Mouse (Mus musculus) heart, postnatal 0 days (tissue): ENCODE data around the gene Celf2. TPM values are rescaled to one million over a fixed set of nuclear protein-coding genes. Genes with fewer than 3 reads are reported as not detected.

Experiments
- ATAC-seq: fragments of 200-750 bp; cut with Nextera tagmentation; 2 replicates; pipeline ENCODE4 v1.8.0; 2017; ENCODE audit warnings: low read depth, moderate number of reproducible peaks, moderate library complexity; ENCODE audit not compliant: insufficient read depth
- DNase-seq: peaks from one replicate; pipeline ENCODE4 v3.0.0-alpha.2; 2016; ENCODE audit warnings: low spot score
- H3K27ac ChIP-seq: fragments of 300-500 bp; sonication (generic); 2 replicates; pipeline ENCODE4 v1.5.1; 2014; ENCODE audit warnings: low read depth, mild to moderate bottlenecking
- H3K27me3 ChIP-seq: fragments of 300-500 bp; sonication (generic); 2 replicates; pipeline ENCODE4 v1.6.1; 2014; ENCODE audit warnings: low read length, mixed read lengths; ENCODE audit not compliant: control insufficient read depth, insufficient read depth
- H3K36me3 ChIP-seq: fragments of 300-500 bp; sonication (generic); replicated peaks from 2 replicates; pipeline ENCODE4 v1.6.1; 2014; ENCODE audit warnings: low read length, mixed read lengths; ENCODE audit not compliant: control insufficient read depth, insufficient read depth
- H3K4me1 ChIP-seq: fragments of 300-500 bp; sonication (generic); 2 replicates; pipeline ENCODE4 v1.6.1; 2014; ENCODE audit warnings: antibody characterized with exemption; ENCODE audit not compliant: control insufficient read depth, insufficient read depth
- H3K4me2 ChIP-seq: fragments of 300-500 bp; sonication (generic); 2 replicates; pipeline ENCODE4 v1.6.1; 2014; ENCODE audit warnings: low read depth, mild to moderate bottlenecking, low read length, moderate library complexity
- H3K4me3 ChIP-seq: fragments of 300-500 bp; sonication (generic); 2 replicates; pipeline ENCODE4 v1.5.1; 2014; ENCODE audit warnings: low read depth, low read length
- H3K9ac ChIP-seq: fragments of 300-500 bp; sonication (generic); replicated peaks from 2 replicates; pipeline ENCODE4 v1.6.1; 2014; ENCODE audit warnings: low read depth, low read length, mixed read lengths
- H3K9me3 ChIP-seq: fragments of 300-500 bp; sonication (generic); replicated peaks from 2 replicates; pipeline ENCODE4 v1.6.1; 2016; ENCODE audit warnings: low read length; ENCODE audit not compliant: control insufficient read depth
- CTCF ChIP-seq: IDR thresholded peaks from 2 replicates; pipeline ENCODE4 v1.5.1; 2016; ENCODE audit warnings: antibody characterized with exemption, control low read depth, low read depth
- EP300 ChIP-seq: IDR thresholded peaks from 2 replicates; pipeline ENCODE4 v1.6.1; 2016; ENCODE audit warnings: antibody characterized with exemption, low read depth
- WGBS: fragments of 180-500 bp; shearing (Covaris S2); extraction: QIAGEN DNeasy Blood & Tissue Kit; methylation state at CpG from one replicate; pipeline ENCODE4 v1.1.7; 2014; 5-methylcytosine and 5-hydroxymethylcytosine counted together
- polyA plus RNA-seq: library from polyadenylated mRNA; unstranded; fragments of >200 nt; fragmentation: Nextera tagmentation; extraction: Ambion mirVana; gene quantifications from 2 replicates; pipeline ENCODE4 v1.2.1, GENCODE M21; 2015
- total RNA-seq: library from RNA; depleted of rRNA; stranded (reverse); fragments of >200 nt; gene quantifications from 2 replicates; pipeline ENCODE4 v1.2.3, GENCODE M21; 2014; ENCODE audit warnings: low replicate concordance

The Celf2 gene
- total and polyA plus RNA-seq, 2 experiments from 2014 or later = 47.6 to 64.9 TPM

DNA sequence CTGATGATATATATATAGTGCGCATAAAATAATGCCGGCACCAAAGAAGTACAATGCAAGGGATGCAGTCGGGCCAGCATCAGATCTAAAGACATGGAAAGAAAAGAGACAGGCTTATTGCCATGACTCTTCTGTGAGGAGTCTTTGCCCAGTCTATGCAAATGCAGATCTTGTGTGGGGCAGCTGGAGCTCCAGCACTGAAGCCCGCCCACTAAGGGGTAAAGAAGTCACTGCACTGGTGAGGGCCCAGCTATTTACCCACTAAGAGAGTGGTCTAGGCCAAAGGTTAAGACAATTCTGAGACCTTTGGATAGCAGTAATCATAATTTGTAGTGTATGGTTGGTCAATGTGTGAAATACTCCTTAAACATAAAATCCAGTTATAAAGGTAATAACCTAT lies 643.6 kb downstream of the Celf2 start:
- Histone ChIP-seq H3K9me3 (no peaks in the 10 kb centered on the region), H3K27ac (no peak overlapping the region), H3K4me3 (no peak overlapping the region), H3K9ac (no peak overlapping the region), H3K4me2 (no peak overlapping the region), H3K36me3 (no peaks in the 10 kb centered on the region), H3K27me3 (no peaks in the 10 kb centered on the region), H3K4me1 (peaks cover under 1% of the 10 kb centered on the region; the same call in 1 of the 2 replicates)
- DNase-seq (no peak), ATAC-seq (no peak)
- 89% methylated on average over 4 of the region's 4 CpGs for WGBS
- TF ChIP-seq EP300 (no peak), CTCF (no peak)

DNA sequence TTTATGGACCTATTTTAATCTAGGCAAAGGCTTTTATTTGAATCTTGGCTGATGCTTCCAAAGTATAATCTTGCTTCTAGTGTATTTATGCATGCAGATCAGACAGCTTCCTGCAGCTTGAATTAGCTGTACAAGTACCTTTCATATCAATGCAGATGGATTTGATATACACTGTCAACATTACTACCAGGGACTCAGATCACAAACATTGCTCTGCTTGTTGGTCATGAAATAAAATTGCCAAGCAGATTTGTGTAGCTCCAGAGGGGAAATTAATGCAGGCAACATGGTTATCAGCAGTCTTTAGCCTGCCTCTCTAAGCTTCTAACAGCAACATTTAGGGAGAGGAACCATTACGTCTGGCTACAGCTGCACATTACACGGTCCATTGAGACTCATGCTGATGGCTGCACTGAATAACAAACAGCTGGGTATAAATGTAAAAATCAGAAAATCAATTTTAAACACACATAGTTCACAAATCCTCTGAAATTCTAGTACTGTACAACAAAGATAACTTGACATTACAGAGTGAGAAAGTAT lies 659.2 kb downstream of the Celf2 start:
- H3K27me3 ChIP-seq = no peaks in the 10 kb centered on the region
- H3K9me3 ChIP-seq = no peaks in the 10 kb centered on the region
- H3K4me1 ChIP-seq = no peaks in the 10 kb centered on the region
- H3K4me3 ChIP-seq = no peak overlapping the region
- ATAC-seq = no peak
- H3K4me2 ChIP-seq = no peak overlapping the region
- 66% methylated on average over 2 of the region's 2 CpGs for WGBS
- no peaks in the 10 kb centered on the region for H3K36me3 ChIP-seq
- H3K27ac ChIP-seq = no peak overlapping the region
- TF ChIP-seq EP300 (no peak), CTCF (no peak)
- no peak overlapping the region for H3K9ac ChIP-seq
- no peak for DNase-seq

DNA sequence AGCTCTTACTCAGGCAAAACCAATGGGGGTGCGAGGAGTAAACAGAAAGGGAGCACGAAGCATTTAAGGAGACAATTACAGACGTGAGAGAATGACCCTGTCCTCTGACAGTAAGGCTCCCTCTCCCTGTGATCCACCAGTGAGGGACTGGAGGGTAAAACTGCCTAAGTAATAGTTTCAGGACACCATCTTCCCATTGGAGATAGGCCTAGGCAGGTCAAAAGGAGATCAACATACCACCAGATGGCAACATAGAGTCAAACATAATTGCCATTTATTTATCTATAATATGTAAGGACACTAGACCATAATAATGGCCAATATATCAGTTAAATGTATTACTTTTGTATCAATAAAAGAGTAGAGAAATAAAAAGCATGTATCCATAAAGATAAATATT lies 660.0 kb downstream of the Celf2 start:
- 47% methylated on average over 3 of the region's 3 CpGs for WGBS
- Histone ChIP-seq H3K9ac (no peak overlapping the region), H3K4me3 (no peak overlapping the region), H3K27me3 (no peaks in the 10 kb centered on the region), H3K4me2 (no peak overlapping the region), H3K9me3 (no peaks in the 10 kb centered on the region), H3K27ac (no peak overlapping the region), H3K36me3 (no peaks in the 10 kb centered on the region), H3K4me1 (no peaks in the 10 kb centered on the region)
- no peak for ATAC-seq
- no peak for DNase-seq
- TF ChIP-seq CTCF (peak; percentile 44), EP300 (no peak)

DNA sequence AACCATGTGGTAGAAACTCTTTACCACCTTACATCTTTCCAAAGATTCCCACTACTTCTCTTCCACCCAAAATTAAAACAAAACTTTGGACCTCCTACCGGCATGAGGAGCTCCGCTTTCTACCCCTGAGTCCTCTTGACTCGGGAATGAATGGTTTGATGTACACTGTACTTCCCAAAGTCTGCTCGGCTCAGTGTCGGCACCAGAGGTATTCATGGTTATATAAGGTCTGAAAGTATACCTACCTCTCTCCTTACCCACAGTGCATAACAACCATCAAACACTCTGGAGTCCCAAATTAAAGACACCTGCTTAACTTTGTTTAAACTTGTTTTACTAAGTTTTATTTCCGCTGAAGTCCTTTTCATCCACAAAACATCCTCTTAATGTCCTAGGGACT lies 679.3 kb downstream of the Celf2 start:
- Histone ChIP-seq H3K9ac (no peak overlapping the region), H3K36me3 (no peaks in the 10 kb centered on the region), H3K4me1 (no peaks in the 10 kb centered on the region), H3K27ac (no peak overlapping the region), H3K4me3 (no peak overlapping the region), H3K4me2 (no peak overlapping the region), H3K27me3 (no peaks in the 10 kb centered on the region), H3K9me3 (no peaks in the 10 kb centered on the region)
- 90% methylated on average over 6 of the region's 6 CpGs for WGBS
- ATAC-seq (no peak), DNase-seq (no peak)
- TF ChIP-seq CTCF = no peak
- no peak for TF ChIP-seq EP300

DNA sequence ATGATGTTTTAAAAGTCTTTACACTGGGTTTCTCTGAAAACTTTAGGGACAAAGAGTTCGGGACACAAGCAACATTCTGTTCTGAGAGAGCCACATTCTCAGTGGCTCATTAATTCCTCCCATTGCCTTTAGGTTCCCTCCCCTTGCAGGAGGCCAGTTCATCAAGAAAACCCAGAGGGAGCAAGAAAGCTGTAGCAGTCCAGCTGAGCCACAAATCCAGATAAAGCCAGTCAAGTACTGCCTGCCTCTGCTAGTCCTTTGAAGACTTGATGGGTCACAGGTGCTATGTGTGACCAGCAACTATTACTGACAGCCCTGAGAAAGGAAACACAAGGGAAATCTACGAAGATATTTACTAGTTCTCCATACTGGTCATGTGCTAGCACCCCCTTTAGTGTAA lies 681.8 kb downstream of the Celf2 start:
- Histone ChIP-seq H3K4me3 (no peak overlapping the region), H3K36me3 (no peaks in the 10 kb centered on the region), H3K9ac (no peak overlapping the region), H3K27ac (no peak overlapping the region), H3K4me1 (no peaks in the 10 kb centered on the region), H3K9me3 (no peaks in the 10 kb centered on the region), H3K4me2 (no peak overlapping the region), H3K27me3 (no peaks in the 10 kb centered on the region)
- DNase-seq (no peak), ATAC-seq (no peak)
- 35% methylated on average over 2 of the region's 2 CpGs for WGBS
- TF ChIP-seq CTCF = no peak
- no peak for TF ChIP-seq EP300

DNA sequence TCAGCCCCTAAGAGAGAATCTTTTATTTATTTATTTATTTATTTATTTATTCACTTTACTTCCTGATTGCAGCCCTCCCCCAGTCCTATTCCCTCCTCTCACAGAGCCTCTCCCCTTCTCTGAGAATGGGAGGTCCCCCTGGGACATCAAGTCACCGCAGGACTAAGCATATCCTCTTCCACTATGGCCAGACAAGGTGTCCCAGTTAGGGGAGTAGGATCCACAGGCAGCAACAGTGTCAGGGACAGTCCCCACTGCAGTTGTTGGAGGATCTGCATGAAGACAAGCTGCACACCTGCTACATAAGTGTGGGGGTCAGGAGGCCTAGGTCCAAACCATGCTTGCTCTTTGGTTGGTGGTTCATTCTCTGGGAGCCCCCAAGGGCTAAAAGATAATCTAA lies 686.3 kb downstream of the Celf2 start:
- H3K9me3 ChIP-seq = no peaks in the 10 kb centered on the region
- WGBS = 89% methylated on average over 1 of the region's 1 CpGs
- no peak overlapping the region for H3K4me3 ChIP-seq
- no peak overlapping the region for H3K4me2 ChIP-seq
- no peaks in the 10 kb centered on the region for H3K4me1 ChIP-seq
- TF ChIP-seq CTCF (no peak), EP300 (no peak)
- H3K36me3 ChIP-seq = no peaks in the 10 kb centered on the region
- no peak overlapping the region for H3K9ac ChIP-seq
- no peaks in the 10 kb centered on the region for H3K27me3 ChIP-seq
- no peak for ATAC-seq
- DNase-seq = no peak
- no peak overlapping the region for H3K27ac ChIP-seq
